Mouse (Mus musculus): Measurements from ENCODE around the gene S100a11. TPM values are rescaled to one million over a fixed set of nuclear protein-coding genes. Genes with fewer than 3 reads are reported as not detected.
A peak's percentile ranks its signal among the peaks of the same experiment; 100 is the strongest.

S100a11 gene
- polyA plus RNA-seq, 1 experiment, result 151 TPM

DNA sequence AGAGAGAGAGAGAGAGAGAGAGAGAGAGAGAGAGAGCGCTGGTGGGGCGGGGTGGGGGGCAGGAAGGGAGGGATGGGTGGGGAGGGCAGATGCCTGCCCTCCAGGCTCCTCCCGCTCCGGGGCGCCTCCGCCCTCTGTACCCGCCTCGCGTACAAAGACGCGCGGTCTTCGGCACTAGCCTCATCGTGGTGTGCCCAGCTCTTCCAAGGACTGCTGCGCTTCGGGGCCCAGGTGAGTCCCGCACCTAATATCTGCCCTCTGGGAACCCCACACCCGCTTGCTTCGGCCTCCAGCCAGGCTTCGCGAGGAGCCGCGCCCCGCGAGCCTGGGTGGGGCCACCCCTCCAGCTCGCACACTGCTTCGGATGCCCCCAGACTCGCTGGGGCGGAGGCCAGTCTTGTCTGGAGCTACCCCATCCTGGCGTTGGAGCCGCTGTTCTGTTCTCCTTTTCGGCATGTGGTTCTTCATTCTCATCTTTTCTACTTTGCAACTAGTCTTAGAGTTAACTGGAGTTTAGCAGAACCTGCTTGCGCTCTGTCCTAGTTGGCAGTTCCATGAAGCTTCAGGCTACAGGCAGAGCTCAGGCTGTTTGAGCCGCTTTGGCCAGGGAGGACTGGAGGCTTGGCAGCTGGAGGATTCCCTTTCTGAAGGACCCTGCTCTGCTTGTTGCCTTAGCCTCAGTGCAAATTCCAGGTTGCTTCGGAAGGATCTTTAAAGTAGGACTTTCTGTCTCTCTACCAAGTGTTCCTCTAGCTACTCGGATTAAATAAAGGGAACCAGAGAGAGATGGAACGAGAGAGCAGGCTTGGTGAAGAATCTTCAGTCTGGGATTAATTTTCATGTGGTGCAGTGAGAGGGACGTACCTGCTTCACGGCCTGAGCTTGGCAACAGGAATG lies 34.9 kb downstream of the S100a11 start, which contains the start of gene S100a10:
Gene S100a10 (plus strand): TSS at position 100 of the 897 bp plus-strand sequence.
- TF ChIP-seq CTCF (IDR thresholded peaks at IDR 0.05; ENCODE audit: borderline replicate concordance, control insufficient read depth, extremely low read depth, insufficient read depth, low read length, poor library complexity) (no peak), POLR2A (IDR thresholded peaks at IDR 0.05; ENCODE audit: control insufficient read depth, extremely low read depth, insufficient read depth, low read length, poor library complexity) (peak; percentile 56)
- peak within 1 kb of the TSS; percentile 81 for H3K27ac ChIP-seq (ENCODE audit: control insufficient read depth, insufficient read depth, low read length)
- DNase-seq, result peak; percentile 80
- no peaks in the 10 kb centered on the region for H3K36me3 ChIP-seq (ENCODE audit: control insufficient read depth, insufficient read depth, low read length)
- WGBS, result 1% methylated on average over 39 of the region's 39 CpGs
- H3K27me3 ChIP-seq (ENCODE audit: control insufficient read depth, insufficient read depth, low read length), result no peaks in the 10 kb centered on the region
- peak within 1 kb of the TSS; percentile 90 for H3K4me3 ChIP-seq (ENCODE audit: control insufficient read depth, insufficient read depth, low read length)
- peaks cover 34% of the 10 kb centered on the region for H3K4me1 ChIP-seq (replicated peaks; ENCODE audit: control insufficient read depth, insufficient read depth, low read length)

DNA sequence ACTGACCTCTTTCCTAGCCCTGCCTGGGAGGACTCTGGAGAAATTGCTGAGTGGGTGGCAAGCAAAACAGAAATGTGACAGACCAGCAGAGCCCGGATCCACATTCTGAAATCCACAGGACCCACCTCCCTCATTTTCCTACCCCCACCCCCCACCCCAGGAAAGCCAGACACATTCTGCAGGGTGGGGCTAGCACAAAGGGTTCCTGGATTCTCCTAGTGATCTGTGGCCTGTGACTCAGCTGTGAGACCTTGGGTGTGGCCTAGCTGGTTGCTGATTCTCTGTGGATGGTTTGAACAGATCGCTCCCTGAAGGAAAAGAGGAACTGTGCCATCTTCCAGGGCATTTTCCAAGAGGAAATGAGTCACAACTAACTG lies 35.6 kb downstream of the S100a11 start:
- peak overlapping the region; percentile 90 for H3K4me3 ChIP-seq (ENCODE audit: control insufficient read depth, insufficient read depth, low read length)
- 8% methylated on average over 2 of the region's 2 CpGs for WGBS
- TF ChIP-seq CTCF (IDR thresholded peaks at IDR 0.05; ENCODE audit: borderline replicate concordance, control insufficient read depth, extremely low read depth, insufficient read depth, low read length, poor library complexity), result no peak
- TF ChIP-seq POLR2A (IDR thresholded peaks at IDR 0.05; ENCODE audit: control insufficient read depth, extremely low read depth, insufficient read depth, low read length, poor library complexity), result no peak
- H3K27ac ChIP-seq (ENCODE audit: control insufficient read depth, insufficient read depth, low read length), result peak overlapping the region; percentile 13; the same call in 1 of the 2 replicates
- H3K27me3 ChIP-seq (ENCODE audit: control insufficient read depth, insufficient read depth, low read length), result no peaks in the 10 kb centered on the region
- peaks cover 3% of the 10 kb centered on the region for H3K36me3 ChIP-seq (ENCODE audit: control insufficient read depth, insufficient read depth, low read length)
- H3K4me1 ChIP-seq (replicated peaks; ENCODE audit: control insufficient read depth, insufficient read depth, low read length), result peaks cover 32% of the 10 kb centered on the region
- DNase-seq, result peak; percentile 20

DNA sequence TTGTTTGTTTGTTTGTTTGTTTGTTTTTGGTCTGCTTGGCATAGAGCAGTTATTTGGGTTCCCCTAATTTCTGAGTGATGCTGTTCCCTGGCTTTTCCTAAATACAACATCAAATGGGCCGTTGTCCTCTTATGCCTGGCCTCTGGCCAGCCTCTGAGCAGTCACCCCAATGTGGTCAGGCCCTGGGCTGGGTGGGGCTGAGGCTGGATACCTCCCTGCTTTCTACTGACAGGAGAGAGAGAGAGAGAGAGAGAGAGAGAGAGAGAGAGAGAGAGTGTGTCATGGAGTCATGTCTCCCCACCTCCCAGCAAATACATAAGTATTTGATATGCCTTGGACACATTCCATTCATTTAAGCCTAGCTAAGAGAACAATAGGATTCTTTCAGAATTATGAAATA lies 36.3 kb downstream of the S100a11 start:
- Histone ChIP-seq H3K4me1 (replicated peaks; ENCODE audit: control insufficient read depth, insufficient read depth, low read length) (peaks cover 32% of the 10 kb centered on the region), H3K27ac (ENCODE audit: control insufficient read depth, insufficient read depth, low read length) (no peak overlapping the region), H3K4me3 (ENCODE audit: control insufficient read depth, insufficient read depth, low read length) (no peak overlapping the region), H3K27me3 (ENCODE audit: control insufficient read depth, insufficient read depth, low read length) (no peaks in the 10 kb centered on the region), H3K36me3 (ENCODE audit: control insufficient read depth, insufficient read depth, low read length) (peaks cover 11% of the 10 kb centered on the region)
- no peak for TF ChIP-seq CTCF (IDR thresholded peaks at IDR 0.05; ENCODE audit: borderline replicate concordance, control insufficient read depth, extremely low read depth, insufficient read depth, low read length, poor library complexity)
- no peak for TF ChIP-seq POLR2A (IDR thresholded peaks at IDR 0.05; ENCODE audit: control insufficient read depth, extremely low read depth, insufficient read depth, low read length, poor library complexity)
- DNase-seq, result no peak
- 23% methylated on average over 1 of the region's 1 CpGs for WGBS

GRCm38 (mm10) chr3:93557471-93557870 lies 37.2 kb downstream of the S100a11 start:
- DNase-seq, result no peak
- TF ChIP-seq CTCF (IDR thresholded peaks at IDR 0.05; ENCODE audit: borderline replicate concordance, control insufficient read depth, extremely low read depth, insufficient read depth, low read length, poor library complexity) (no peak), POLR2A (IDR thresholded peaks at IDR 0.05; ENCODE audit: control insufficient read depth, extremely low read depth, insufficient read depth, low read length, poor library complexity) (no peak)
- WGBS, result 64% methylated on average over 4 of the region's 4 CpGs
- Histone ChIP-seq H3K27ac (ENCODE audit: control insufficient read depth, insufficient read depth, low read length) (no peak overlapping the region), H3K36me3 (ENCODE audit: control insufficient read depth, insufficient read depth, low read length) (peaks cover 19% of the 10 kb centered on the region), H3K27me3 (ENCODE audit: control insufficient read depth, insufficient read depth, low read length) (no peaks in the 10 kb centered on the region), H3K4me3 (ENCODE audit: control insufficient read depth, insufficient read depth, low read length) (no peak overlapping the region), H3K4me1 (replicated peaks; ENCODE audit: control insufficient read depth, insufficient read depth, low read length) (peaks cover 29% of the 10 kb centered on the region)

- Histone ChIP-seq H3K27me3 (ENCODE audit: control insufficient read depth, insufficient read depth, low read length) (no peaks in the 10 kb centered on the region), H3K4me1 (replicated peaks; ENCODE audit: control insufficient read depth, insufficient read depth, low read length) (peaks cover 18% of the 10 kb centered on the region), H3K4me3 (ENCODE audit: control insufficient read depth, insufficient read depth, low read length) (no peak overlapping the region), H3K27ac (ENCODE audit: control insufficient read depth, insufficient read depth, low read length) (no peak overlapping the region), H3K36me3 (ENCODE audit: control insufficient read depth, insufficient read depth, low read length) (peaks cover 44% of the 10 kb centered on the region)
- no peak for DNase-seq
- WGBS, result 94% methylated on average over 6 of the region's 6 CpGs
- no peak for TF ChIP-seq CTCF (IDR thresholded peaks at IDR 0.05; ENCODE audit: borderline replicate concordance, control insufficient read depth, extremely low read depth, insufficient read depth, low read length, poor library complexity)
- no peak for TF ChIP-seq POLR2A (IDR thresholded peaks at IDR 0.05; ENCODE audit: control insufficient read depth, extremely low read depth, insufficient read depth, low read length, poor library complexity)
Observed at GRCm38 (mm10) chr3:93559961-93560360, 39.7 kb downstream of the S100a11 start.

- Histone ChIP-seq H3K4me3 (ENCODE audit: control insufficient read depth, insufficient read depth, low read length) (no peak overlapping the region), H3K27me3 (ENCODE audit: control insufficient read depth, insufficient read depth, low read length) (no peaks in the 10 kb centered on the region), H3K4me1 (replicated peaks; ENCODE audit: control insufficient read depth, insufficient read depth, low read length) (peaks cover 4% of the 10 kb centered on the region; the same call in 1 of the 2 replicates), H3K36me3 (ENCODE audit: control insufficient read depth, insufficient read depth, low read length) (peaks cover 51% of the 10 kb centered on the region), H3K27ac (ENCODE audit: control insufficient read depth, insufficient read depth, low read length) (no peak overlapping the region)
- no peak for DNase-seq
- WGBS, result 34% methylated on average over 2 of the region's 2 CpGs
- TF ChIP-seq POLR2A (IDR thresholded peaks at IDR 0.05; ENCODE audit: control insufficient read depth, extremely low read depth, insufficient read depth, low read length, poor library complexity) (no peak), CTCF (IDR thresholded peaks at IDR 0.05; ENCODE audit: borderline replicate concordance, control insufficient read depth, extremely low read depth, insufficient read depth, low read length, poor library complexity) (no peak)
Observed at GRCm38 (mm10) chr3:93562372-93562771, 42.1 kb downstream of the S100a11 start.

Measured in thymus, adult 2 months (tissue).